Mouse (Mus musculus) erythroid progenitor cell, adult 5-6 weeks (primary cell): ENCODE results near the gene Kcnh8. TPM values are rescaled to one million over a fixed set of nuclear protein-coding genes. Genes with fewer than 3 reads are reported as not detected.

ENCODE experiments used
- ATAC-seq: replicated peaks from 2 replicates; pipeline ENCODE4 v1.8.0; 2016; ENCODE audit warnings: moderate number of reproducible peaks, mild to moderate bottlenecking, moderate TSS enrichment, inconsistent platforms; ENCODE audit not compliant: poor library complexity, low FRiP score, severe bottlenecking
- total RNA-seq, 2 experiments: library from RNA; stranded (forward) in 1 of 2; stranded (reverse) in 1 of 2; fragments of 150-400 nt in 1 of 2; fragments of 186-747, 209-891 nt in 1 of 2; gene quantifications; 2 replicates each; pipeline versions ENCODE4 v1.2.3 to v1.2.4; 2015 to 2017; ENCODE audit warnings: low replicate concordance in 2 of 2

The Kcnh8 gene
- total RNA-seq, 2 experiments from 2014 or later: not detected

GRCm38 (mm10) chr17:52804463-52804862, 202.0 kb downstream of the Kcnh8 start:
- no peak for ATAC-seq

DNA sequence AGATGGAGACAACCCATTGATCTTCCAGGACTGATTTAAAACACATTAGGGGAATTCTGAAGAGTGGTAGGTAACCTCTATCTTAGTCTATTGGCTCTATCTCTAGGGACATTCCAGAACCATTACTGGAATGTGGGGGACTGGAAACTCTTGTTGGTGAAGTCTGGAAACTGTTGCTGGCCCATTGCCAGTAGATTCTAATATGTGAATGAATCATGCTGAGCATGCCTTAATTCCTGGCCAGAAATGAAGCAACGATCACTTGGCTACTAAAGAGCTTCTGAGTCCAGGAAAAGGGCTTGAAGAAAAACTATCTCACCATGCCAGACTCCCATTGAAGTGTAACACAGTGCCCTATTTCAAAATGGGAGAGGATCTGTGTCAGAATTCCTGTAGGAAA, 208.3 kb downstream of the Kcnh8 start:
- ATAC-seq: no peak

- ATAC-seq: no peak
Measured at GRCm38 (mm10) chr17:52819007-52819406, 216.5 kb downstream of the Kcnh8 start.

DNA sequence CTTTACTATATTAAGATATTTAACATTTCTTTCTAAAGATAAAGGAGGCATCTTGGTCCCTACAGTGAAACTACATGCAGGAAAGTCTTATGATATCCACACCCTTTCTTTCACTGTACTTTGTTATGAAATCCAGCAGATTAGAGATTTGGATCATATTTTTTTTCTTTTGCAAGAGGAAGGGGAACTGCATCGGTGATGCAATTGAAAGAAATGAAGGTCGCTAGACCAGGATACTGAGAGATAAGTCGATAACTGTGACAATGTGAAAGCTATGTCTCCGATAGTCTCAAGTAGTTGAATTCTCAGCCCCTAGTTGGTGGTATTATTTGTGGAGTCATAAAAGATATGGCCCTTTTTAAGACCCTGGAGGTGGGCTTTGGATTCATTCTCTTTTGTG, 227.2 kb downstream of the Kcnh8 start:
- ATAC-seq: no peak

- no peak for ATAC-seq
Measured at GRCm38 (mm10) chr17:52873195-52873594, 270.7 kb downstream of the Kcnh8 start.

DNA sequence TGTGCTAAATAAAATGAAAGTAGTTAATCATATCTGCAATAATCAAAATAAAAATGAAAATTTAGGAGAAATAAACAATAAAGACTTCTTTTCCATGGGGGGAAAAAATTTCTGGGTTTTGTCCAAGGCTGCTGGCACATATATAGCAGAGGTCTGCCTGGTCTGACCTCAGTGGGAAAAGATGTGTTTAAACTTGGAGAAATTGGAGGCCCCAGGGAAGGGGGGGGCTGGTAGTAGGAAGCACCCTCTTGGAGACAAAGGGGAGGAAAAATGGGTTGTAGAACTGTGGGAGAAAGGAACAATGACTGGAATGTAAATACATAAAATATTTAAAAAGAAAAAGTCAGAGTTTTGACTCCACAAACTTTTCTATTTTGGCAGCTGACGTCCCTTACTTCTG, 276.5 kb downstream of the Kcnh8 start:
- ATAC-seq: no peak

DNA sequence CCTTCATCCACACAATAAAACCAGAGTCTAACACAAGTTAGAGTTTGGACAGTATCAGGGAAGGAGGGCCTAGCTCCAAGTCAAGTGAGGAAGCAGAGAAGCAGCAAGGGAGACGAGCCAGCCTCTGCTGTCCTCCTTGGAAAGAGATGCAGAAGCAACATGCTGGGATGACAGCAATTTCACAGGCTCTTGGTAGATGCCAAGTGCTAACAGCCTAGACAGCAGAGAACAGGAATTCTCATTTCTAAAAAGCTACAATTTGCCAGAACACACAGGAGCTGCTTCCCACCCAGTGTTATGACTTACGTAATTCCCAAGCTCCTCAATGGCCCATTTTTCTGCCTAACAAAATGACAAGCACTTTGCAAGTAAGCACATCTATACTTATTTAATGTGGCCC, 277.5 kb downstream of the Kcnh8 start:
- ATAC-seq: no peak

DNA sequence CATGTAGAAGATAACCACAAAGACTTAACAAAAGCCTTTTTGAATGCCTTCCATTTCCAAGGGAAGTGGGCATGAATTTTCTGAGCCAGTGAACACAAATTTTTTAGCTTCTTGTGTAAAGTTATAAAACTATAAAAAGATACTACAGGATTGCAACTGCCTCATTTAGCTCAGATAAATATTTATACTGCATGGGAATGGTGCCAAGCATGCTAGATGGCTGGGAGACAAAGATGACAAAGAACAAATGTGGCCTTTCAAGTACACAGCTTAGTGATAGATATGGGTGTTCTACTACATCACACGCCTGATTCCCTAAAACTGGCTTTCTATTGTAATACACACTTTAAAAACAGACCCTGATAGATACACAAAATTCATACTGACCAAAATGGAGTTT, 282.7 kb downstream of the Kcnh8 start:
- ATAC-seq: no peak

- no peak for ATAC-seq
Measured at GRCm38 (mm10) chr17:52920519-52921106, 318.1 kb downstream of the Kcnh8 start.

DNA sequence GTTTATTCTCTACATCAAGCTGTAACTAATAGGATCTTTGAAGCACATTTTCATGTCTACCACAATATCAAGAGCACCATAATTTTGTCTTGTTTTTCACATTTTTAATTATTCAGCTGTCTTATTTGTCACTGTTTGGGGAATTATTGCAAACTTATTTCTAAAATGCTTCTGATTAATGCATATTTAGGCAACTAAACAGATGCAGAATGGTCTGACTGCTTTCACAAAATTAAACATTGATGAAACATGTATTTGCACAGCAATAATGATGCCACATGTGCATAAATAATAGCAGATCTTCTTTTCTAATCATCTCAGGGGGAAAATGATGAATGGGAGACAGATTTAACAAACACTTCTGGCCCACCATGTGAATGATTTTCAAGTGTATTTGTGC, 341.5 kb downstream of the Kcnh8 start:
- no peak for ATAC-seq

GRCm38 (mm10) chr17:52972735-52973134, 370.2 kb downstream of the Kcnh8 start:
- ATAC-seq: no peak

- ATAC-seq: no peak
Measured at GRCm38 (mm10) chr17:52980958-52981357, 378.4 kb downstream of the Kcnh8 start.
